Mouse (Mus musculus) mesoderm, embryonic 11.5 days (tissue): Measurements from ENCODE around the gene Atp1a1.

Source experiments
- DNase-seq: peaks from one replicate; pipeline ENCODE4 v3.0.0-alpha.2; 2012; ENCODE audit warnings: low read depth, low spot score

Atp1a1 gene

DNA sequence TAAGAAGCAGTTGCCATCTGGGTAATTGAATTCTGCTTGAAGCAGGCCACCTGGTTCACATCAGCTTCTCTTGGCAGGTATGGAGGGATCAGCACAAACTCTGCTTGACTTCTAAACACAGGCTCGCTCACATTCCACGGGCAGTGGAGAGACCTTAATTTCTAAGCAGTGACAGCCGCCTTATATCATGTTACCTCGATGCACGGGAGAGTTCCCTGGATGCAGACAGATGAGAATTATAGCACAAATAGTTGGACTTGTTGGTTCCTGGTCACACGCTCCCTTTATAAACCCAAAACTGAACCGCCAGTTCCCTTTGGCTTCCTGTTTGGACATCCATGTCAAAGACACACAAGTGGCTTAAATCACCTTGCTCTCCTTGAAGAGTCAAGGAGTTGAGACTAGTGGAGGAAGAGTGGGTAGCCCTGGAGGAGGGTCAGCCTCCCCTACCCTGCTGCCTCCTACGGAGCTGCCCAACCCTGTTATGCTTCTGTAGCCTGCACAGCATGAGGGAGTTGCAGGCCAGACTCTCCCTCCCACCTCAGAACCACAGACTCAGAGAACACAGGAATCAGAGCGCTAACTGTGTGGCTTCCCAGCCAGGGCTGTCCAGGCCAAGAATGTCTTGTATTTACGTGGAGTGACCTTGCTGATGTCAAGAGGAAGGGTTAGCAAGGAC is 7.5 kb upstream of the Atp1a1 start:
- DNase-seq: peak; percentile 77

GRCm38 (mm10) chr3:101611012-101611812 is 6.7 kb upstream of the Atp1a1 start:
- no peak for DNase-seq

GRCm38 (mm10) chr3:101609302-101609701 is 4.8 kb upstream of the Atp1a1 start:
- no peak for DNase-seq

DNA sequence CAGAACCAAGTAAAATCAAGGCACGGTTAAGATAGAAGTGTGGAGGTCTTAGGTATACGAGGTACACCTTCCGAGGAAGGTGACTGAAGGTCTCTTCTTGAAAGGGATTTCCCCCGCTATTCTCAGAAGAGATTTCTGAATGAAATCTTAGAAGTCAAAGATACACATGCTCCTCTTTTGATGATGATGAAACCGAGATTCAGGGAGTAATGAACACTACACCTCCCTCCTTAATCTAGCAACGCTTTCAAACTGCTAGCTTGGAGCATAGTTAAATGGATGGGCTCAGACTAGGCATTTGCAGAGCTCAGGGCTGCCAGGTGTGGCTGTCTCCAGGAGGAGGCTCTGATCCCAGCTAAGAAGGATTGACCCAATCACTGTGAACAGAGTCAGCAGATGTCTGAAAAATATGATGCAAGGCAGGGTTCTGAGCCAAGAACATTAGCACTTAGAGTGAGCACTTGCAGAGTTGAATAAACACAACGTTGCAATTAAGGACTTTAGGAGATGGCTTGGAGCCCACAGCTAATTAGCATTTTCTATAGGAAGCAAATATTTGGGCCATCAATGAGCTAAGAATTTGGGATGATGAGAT is 2.5 kb upstream of the Atp1a1 start:
- DNase-seq: no peak

GRCm38 (mm10) chr3:101605721-101606120 is 1.2 kb upstream of the Atp1a1 start:
- no peak for DNase-seq

GRCm38 (mm10) chr3:101605291-101605690 is 807 bp upstream of the Atp1a1 start:
- DNase-seq: no peak

- peak; percentile 87 for DNase-seq
Observed at GRCm38 (mm10) chr3:101603661-101604549, 579 bp downstream of the Atp1a1 start.

DNA sequence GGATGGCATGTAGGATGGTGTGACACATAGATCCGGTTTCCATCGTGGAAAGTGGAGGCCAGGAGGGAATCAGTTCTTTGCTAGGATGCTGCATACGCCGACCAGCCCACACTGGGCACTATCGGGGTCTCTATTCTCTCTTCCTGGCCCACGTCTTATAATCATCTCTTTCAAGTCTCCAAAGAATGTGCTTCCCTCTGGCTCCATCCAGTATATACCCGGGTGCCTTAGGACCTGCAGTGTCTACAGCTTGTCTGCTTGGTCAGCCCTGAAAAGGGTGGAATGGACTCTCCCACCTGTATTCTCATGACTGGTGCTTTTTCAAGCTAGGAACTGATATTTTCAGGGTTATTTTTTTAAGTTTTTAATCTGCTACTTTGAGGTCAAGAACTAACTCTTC is 1.3 kb downstream of the Atp1a1 start:
- no peak for DNase-seq

GRCm38 (mm10) chr3:101602511-101603055 is 1.9 kb downstream of the Atp1a1 start:
- no peak for DNase-seq

DNA sequence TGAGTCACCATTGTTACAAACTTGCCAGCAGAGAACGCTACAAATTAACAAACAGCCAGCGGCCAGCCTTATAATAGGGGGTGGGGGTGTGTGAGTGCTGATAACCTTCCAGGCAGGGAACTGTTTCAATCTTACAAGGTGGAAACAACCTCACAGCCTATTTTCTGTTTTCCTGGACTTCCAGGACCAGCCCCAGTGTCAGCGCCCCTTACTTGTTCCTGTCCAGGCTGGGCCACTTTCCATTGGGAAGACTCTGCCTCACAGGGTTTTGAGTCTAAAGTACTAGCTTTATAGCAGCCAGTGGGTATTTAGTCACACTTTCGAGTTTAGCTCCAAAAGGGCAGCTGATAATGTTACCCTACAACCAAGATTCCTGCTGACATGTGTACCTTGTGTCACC is 2.8 kb downstream of the Atp1a1 start:
- DNase-seq: no peak

GRCm38 (mm10) chr3:101601003-101601525 is 3.4 kb downstream of the Atp1a1 start:
- DNase-seq: no peak

DNA sequence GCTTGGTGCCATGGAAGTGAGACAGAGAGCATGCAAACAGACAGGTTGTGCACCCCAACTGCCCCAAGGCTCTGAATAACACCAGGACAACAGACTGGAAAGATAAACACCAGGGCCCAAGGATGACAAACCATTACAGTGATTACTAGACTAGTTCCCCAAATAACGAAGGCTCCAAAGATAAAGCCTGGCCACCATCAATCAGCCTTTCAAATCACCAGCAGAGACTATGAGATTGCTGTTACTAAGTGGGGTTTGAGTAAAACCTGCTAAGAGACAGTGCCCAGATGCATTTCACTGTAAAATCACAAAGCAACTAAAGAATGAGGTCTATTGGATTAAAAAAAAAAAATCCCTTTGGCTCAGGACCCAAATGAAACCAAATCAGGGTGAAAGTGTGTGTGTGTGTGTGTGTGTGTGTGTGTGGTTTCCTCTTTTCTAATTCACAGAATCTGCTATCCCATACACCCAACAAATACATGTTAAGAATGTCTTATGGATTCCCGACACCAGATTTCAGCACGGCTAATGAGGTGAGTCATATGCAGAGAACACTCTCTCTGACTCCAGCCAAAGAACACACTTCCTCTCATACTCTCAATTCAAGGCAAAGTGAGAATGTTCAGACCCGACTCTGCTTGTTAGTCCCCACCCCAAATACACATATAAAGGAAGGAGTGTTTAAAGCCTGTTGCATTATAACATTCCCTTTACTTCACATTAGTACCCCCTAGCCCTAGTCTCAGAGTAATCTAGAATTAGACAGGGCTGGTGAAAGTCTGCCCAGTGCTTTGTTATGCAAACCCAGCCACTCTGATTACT is 4.4 kb downstream of the Atp1a1 start:
- DNase-seq: no peak

DNA sequence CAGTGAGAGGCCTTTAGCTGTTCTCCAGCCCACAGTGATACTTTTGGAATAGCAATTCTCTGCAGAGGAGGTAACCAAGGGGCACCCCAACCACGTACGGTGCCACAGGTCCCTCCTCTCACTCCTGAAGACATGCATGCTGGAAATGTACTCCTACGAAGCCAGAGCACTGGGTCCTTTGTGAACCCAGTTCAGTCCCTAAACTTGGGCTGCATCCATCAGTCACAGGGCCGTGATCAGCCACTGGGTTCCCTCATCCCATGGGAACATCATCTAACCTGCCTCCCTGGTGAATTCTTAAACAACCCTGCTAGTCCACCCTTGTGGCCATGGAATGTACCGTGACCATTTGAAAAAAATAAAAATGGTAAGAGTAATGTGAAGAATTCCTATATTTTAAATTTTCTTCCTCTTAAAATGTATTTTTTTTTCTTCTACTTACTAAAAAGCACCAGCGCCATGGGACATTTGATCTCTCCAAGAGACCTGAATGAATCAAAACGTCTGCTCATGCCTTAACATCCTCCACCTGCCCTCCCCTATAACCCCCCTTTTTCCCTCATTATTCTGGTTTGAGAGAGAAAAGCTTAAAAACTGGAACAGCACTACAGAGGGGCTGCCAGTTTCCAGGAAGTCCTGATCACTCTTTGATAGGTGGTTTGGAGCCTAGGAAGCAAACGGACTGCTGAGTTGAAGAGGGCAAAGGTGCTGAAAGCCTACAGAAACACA is 5.1 kb downstream of the Atp1a1 start:
- DNase-seq: no peak

GRCm38 (mm10) chr3:101598231-101598905 is 6.1 kb downstream of the Atp1a1 start:
- no peak for DNase-seq

DNA sequence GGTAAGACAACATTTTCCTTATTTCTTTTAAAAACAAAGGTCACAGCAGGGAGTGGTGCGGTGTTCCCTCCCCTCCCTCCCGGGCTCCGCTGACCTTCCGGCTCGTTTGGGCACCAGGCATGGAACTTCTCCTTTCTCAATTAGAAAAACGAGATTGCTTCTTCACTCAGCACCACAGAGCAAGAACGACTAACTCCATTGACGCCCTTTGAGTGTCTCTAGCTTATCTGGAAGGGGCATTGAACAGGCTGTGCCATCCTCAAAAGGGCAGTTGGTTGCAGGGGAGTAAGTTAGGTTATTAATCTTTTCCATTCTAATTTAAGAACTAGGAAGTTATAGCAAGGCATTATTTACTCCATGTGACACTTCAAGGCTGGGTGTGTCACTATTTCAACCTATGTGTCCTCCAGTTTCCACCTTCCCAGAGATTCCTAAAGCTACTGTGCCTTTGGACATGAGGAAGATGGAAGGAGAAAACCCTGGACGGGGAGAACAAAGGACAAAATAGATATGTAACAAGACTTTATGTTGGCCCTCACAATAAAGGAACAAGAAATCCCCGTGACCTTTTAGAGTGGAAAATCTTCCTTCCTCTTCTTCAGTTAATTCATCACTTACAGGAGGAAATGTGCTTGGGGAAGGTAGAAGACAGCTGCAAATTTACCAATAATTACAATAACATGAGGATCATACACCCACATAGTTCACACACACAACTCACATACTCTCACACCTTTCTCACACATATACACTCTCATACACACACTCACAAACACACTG is 7.0 kb downstream of the Atp1a1 start:
- no peak for DNase-seq

DNA sequence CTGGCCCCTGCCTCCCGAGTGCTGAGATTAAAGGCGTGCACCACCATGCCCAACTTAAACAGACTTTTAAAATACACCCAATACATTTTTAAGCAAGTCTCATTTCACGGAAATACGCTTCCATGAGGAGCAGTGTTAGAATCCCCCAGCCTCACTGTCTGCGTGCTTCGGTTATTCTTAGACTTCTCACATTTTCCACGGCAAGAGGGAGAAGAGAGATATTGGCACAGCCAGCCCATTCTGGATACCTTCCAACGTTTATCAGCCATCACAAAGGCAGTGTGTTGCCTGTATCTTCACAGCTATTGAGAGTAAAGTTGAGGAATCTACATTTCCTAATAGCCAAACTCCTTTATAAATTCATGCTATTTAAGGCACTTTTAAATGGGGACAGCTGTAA is 7.8 kb downstream of the Atp1a1 start:
- DNase-seq: no peak

GRCm38 (mm10) chr3:101595866-101596630 is 8.4 kb downstream of the Atp1a1 start:
- DNase-seq: peak; percentile 48

DNA sequence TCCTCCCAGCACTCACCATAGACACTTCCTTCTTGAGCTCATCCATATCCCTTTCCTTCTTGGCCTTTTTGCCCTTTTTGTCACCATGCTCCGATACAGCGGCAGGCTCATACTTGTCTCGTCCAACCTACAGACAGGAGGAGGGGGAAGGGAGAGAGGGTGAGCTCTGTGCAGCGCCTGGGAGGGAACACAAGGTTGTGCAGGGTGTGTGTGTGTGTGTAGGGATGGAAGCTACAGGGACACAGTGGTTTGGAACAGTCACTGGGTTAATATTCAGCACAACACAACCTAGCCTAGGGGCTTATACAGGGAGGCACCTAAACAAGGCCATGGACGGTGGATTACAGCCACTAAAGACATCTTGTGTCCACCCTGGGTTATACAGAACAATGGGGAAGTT is 9.5 kb downstream of the Atp1a1 start:
- no peak for DNase-seq
